Mouse (Mus musculus) testis, adult 2 months (tissue): ENCODE results near the gene Izumo1r. TPM values are rescaled to one million over a fixed set of nuclear protein-coding genes. Genes with fewer than 3 reads are reported as not detected.

Source experiments
- H3K27ac ChIP-seq: fragments of 200-500 bp; 2 replicates; pipeline ENCODE4 v1.5.1; 2012; ENCODE audit warnings: low read depth, low read length; ENCODE audit not compliant: control insufficient read depth, insufficient read depth
- H3K27me3 ChIP-seq: fragments of 200-500 bp; 2 replicates; pipeline ENCODE4 v1.6.1; 2012; ENCODE audit warnings: mild to moderate bottlenecking, low read length, moderate library complexity; ENCODE audit not compliant: control insufficient read depth, insufficient read depth
- H3K36me3 ChIP-seq: fragments of 200-500 bp; 2 replicates; pipeline ENCODE4 v1.6.1; 2012; ENCODE audit warnings: mild to moderate bottlenecking, low read length; ENCODE audit not compliant: control insufficient read depth, insufficient read depth
- H3K4me1 ChIP-seq: fragments of 200-500 bp; 2 replicates; pipeline ENCODE4 v1.6.1; 2012; ENCODE audit warnings: low read length; ENCODE audit not compliant: control insufficient read depth, insufficient read depth
- H3K4me3 ChIP-seq: fragments of 200-500 bp; 2 replicates; pipeline ENCODE4 v1.5.1; 2012; ENCODE audit warnings: low read depth, mild to moderate bottlenecking, low read length, moderate library complexity, mixed read lengths; ENCODE audit not compliant: control insufficient read depth
- CTCF ChIP-seq: fragments of 200-500 bp; IDR thresholded peaks from 2 replicates; pipeline ENCODE4 v1.5.1; 2012; ENCODE audit warnings: low read depth, mild to moderate bottlenecking, inconsistent platforms, low read length, moderate library complexity; ENCODE audit not compliant: control insufficient read depth, insufficient read depth, insufficient replicate concordance
- POLR2A ChIP-seq: fragments of 200-500 bp; IDR thresholded peaks from 2 replicates; pipeline ENCODE4 v1.6.1; 2012; ENCODE audit warnings: low read depth, mild to moderate bottlenecking, inconsistent platforms, low read length, moderate library complexity; ENCODE audit not compliant: control insufficient read depth
- polyA plus RNA-seq: library from polyadenylated mRNA; depleted of rRNA; stranded (reverse); fragments of >200 nt; gene quantifications from 2 replicates; pipeline ENCODE4 v1.2.3, GENCODE M21; 2012; rRNA removed

Gene Izumo1r
- polyA plus RNA-seq: not detected in 2 replicates

DNA sequence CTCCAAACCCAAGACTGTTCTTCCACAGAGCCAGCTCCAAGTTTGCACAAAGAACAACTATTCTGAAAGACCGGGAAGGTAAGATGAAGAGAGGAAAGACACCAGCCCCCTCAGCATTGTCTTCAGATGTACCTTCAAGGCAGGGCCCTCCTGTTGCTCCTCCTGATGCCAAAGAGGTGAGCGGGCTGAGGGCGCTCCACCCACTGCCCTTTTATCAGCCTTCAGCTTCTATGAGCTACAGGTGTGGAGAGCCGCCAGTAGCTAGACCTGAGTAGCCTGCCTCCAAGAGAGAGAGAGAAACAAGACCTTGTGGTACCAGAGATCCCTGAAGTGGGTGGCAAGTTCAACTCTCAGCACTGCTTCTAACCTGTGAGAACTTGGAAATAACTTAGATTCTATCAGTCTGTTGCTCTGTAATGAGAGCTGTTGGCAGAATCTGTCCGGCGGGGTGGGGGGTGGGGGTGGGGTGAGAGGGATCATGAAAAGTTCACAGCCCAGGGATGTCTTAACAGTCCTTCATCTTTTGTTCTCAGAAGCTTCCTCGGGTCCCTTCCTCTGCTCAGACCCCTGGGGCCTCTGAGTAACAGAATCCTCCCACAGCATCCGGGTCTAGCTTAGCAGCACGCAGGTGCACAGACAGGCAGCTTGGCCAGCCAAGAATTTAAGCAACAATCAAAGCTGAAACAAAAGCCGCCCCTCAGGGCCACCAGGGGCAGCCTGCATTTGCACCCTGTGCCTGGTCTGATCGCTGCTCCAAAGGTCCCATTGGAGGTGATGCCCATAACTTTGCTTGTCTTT is at the start of gene Izumo1r:
Izumo1r (minus strand) TSS at position 369 of the 798 bp plus-strand sequence.
- Histone ChIP-seq H3K27ac (no peak within 1 kb of the TSS), H3K4me1 (peaks cover 7% of the 10 kb centered on the region), H3K4me3 (no peak within 1 kb of the TSS), H3K36me3 (no peaks in the 10 kb centered on the region), H3K27me3 (no peaks in the 10 kb centered on the region)
- TF ChIP-seq CTCF: no peak
- TF ChIP-seq POLR2A: no peak

DNA sequence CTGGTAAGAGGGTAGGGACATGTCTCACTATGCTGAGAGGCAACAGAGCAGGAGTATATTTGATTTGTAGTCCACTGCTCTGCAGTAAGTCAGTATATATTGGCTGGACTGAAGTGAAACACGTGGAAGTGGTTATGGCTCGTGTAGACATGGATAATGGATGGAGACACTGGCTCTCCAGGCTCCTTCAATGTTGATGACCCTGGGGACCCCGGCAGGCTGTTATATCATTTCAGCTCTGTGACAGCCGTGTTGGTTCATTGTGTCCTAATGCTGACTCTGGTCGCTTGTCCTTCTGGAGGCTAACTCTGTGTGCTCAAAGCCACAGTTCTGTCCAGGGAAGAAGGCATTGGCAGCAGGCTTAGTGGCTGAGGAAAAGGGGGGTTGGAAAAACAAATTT is 47.3 kb upstream of the Izumo1r start:
- TF ChIP-seq CTCF (no peak), POLR2A (no peak)
- H3K4me3 ChIP-seq: no peak overlapping the region
- no peaks in the 10 kb centered on the region for H3K36me3 ChIP-seq
- H3K27me3 ChIP-seq: no peaks in the 10 kb centered on the region
- no peaks in the 10 kb centered on the region for H3K4me1 ChIP-seq
- no peak overlapping the region for H3K27ac ChIP-seq

DNA sequence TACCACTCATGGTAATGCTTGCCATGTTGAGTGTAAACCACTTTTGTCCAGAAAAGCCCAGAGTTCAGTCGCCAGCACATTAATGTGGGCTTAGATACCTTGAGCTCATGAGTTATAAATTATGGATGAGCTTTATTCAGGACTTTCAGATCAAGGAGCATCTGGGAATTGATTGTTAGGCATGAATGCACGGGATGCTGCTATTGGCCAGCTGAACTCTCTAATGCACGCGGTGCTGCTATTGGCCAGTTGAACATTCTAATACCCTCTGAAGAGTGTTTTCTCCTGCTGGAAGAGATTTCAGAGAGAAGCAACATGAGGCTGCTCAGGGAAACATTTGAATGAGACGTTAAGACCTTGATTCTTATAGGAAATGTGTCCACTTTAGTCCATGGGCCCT is 45.1 kb upstream of the Izumo1r start:
- no peak overlapping the region for H3K4me3 ChIP-seq
- no peak for TF ChIP-seq POLR2A
- no peak for TF ChIP-seq CTCF
- no peaks in the 10 kb centered on the region for H3K4me1 ChIP-seq
- no peak overlapping the region for H3K27ac ChIP-seq
- H3K36me3 ChIP-seq: no peaks in the 10 kb centered on the region
- no peaks in the 10 kb centered on the region for H3K27me3 ChIP-seq

DNA sequence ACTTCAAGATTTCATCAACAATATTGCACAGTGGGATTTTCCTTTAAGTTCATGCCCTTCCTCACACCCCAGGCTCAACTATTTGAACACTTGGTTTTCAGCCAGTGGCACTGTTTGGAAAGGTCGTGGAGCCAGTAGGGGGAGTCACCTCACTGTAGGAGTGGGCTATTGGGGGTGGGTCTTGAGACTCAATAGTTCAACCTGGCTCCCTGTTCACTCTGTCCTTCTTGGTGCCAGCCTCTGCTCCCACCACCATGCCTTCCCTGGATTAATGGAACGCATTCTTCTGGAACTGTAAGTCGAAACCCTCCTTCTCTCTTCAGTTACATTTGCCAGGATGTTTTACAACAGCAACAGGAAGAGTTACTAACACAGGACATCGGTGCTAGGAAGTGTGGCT is 42.9 kb upstream of the Izumo1r start:
- no peak for TF ChIP-seq CTCF
- TF ChIP-seq POLR2A: no peak

DNA sequence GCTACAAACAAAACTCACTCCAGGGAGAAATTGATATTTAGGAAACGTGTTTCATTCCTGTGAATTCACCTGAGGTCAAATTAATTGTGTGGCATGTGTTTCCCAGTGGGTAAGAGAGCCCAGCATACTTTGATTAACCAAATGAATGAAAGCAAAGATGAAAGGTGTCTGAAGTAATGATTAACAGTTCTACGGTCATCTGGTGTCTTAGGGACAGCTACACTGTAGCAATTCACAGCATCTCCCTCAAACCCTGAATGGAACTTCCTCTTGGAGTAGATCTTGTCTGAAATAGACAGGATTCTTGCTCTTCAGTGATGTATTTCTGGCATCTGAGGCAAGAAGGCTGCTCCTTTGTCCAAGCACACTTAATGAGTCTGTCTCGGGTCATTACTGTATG is 42.2 kb upstream of the Izumo1r start:
- no peak overlapping the region for H3K27ac ChIP-seq
- H3K36me3 ChIP-seq: no peaks in the 10 kb centered on the region
- TF ChIP-seq POLR2A (no peak), CTCF (no peak)
- no peaks in the 10 kb centered on the region for H3K27me3 ChIP-seq
- H3K4me1 ChIP-seq: no peaks in the 10 kb centered on the region
- H3K4me3 ChIP-seq: no peak overlapping the region

More for the DNA sequence above, 42.9 kb upstream of the Izumo1r start:
- Histone ChIP-seq H3K27me3 (no peaks in the 10 kb centered on the region), H3K36me3 (no peaks in the 10 kb centered on the region), H3K27ac (no peak overlapping the region), H3K4me3 (no peak overlapping the region), H3K4me1 (no peaks in the 10 kb centered on the region)

DNA sequence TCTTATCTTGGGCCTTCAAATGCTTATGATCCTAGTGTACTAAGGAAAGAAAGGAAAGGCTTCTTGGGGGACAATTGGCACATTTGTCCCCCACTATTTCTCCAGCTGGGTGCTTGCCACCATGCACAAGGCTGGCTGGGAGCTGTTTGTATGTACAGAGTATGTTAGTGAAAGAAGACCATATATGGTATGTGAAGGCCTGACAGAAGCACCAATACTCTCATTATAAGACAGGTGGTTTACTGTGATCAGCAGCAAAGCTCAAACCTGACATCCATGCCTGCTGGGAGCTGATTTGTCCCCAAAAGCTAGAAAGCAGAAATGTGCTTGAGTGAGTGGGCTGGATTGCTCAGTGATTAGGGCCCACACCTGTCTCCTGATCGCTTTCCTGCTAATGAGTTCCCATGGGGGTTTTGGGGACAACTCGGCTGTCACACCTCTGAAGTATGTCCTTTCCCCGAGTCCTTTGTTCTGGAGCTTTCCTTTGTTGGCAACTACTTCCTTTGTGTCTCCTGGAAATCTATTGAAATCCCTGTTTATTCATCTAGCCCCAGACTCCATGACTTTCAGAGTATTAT is 38.5 kb upstream of the Izumo1r start:
- Histone ChIP-seq H3K36me3 (no peaks in the 10 kb centered on the region), H3K4me1 (no peaks in the 10 kb centered on the region), H3K4me3 (no peak overlapping the region), H3K27me3 (no peaks in the 10 kb centered on the region), H3K27ac (no peak overlapping the region)
- TF ChIP-seq POLR2A (no peak), CTCF (no peak)

DNA sequence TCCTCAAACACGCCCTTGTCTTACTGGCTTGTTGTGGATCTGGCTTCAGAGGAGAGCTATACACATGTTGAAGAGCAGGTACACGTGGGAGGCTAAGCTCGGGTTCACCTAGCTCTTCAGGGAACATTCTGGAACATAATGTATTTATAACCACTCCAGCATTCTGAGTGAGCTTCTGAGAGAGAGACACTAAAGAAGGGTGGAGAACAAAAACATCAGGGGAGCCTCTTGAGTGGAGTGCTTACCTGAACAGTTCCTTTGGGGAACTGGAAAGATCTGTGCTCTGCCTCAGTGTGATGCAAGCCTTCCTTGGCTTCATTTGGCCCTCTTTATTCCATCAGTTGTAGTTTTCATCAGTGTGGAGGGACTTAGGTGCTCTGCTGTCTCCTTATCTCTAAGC is 35.9 kb upstream of the Izumo1r start:
- Histone ChIP-seq H3K36me3 (no peaks in the 10 kb centered on the region), H3K4me3 (no peak overlapping the region), H3K27ac (no peak overlapping the region), H3K4me1 (no peaks in the 10 kb centered on the region), H3K27me3 (no peaks in the 10 kb centered on the region)
- TF ChIP-seq POLR2A (no peak), CTCF (no peak)

DNA sequence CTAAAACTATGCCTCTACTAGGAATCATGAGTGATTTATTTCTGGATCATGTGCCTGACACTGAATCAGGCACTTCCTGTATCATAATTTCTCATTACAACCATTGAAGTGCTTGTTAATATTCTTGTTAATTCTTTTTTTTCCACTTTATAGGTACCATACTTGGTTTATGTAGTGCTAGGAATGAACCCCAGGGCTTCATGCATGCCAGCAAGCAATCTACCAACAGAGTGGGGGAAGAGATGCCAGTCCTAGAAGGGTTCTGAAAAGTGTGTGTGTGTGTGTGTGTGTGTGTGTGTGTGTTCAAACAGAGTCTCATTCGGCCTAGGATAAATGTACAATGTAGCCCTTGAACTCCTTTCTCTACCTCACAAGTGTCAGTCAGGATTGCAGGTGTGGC is 33.6 kb upstream of the Izumo1r start:
- Histone ChIP-seq H3K36me3 (no peaks in the 10 kb centered on the region), H3K27me3 (no peaks in the 10 kb centered on the region), H3K4me3 (no peak overlapping the region), H3K4me1 (no peaks in the 10 kb centered on the region), H3K27ac (no peak overlapping the region)
- no peak for TF ChIP-seq POLR2A
- TF ChIP-seq CTCF: no peak
